Mouse (Mus musculus) urinary bladder, postnatal 36 days (tissue): ENCODE results near the gene Ankle1.
"Not testable (repeated sequence)": the region's sequence is repeated elsewhere in the genome, so short reads cannot be mapped to it uniquely, and the experiment has no call there.

ENCODE experiments used
- DNase-seq, 2 experiments: peaks; one replicate each; pipeline ENCODE4 v3.0.0; 2022; ENCODE audit warnings: low spot score in 2 of 2, mixed read lengths in 1 of 2

The Ankle1 gene

GRCm38 (mm10) chr8:71407441-71407840 is 1.6 kb downstream of the Ankle1 start:
- DNase-seq, result no peak

- DNase-seq, result no peak
Measured at GRCm38 (mm10) chr8:71408231-71408630, 2.4 kb downstream of the Ankle1 start.

- no peak for DNase-seq
Measured at GRCm38 (mm10) chr8:71411535-71412273, 5.9 kb downstream of the Ankle1 start.

GRCm38 (mm10) chr8:71422121-71422520 is 16.3 kb downstream of the Ankle1 start:
- no peak for DNase-seq

DNA sequence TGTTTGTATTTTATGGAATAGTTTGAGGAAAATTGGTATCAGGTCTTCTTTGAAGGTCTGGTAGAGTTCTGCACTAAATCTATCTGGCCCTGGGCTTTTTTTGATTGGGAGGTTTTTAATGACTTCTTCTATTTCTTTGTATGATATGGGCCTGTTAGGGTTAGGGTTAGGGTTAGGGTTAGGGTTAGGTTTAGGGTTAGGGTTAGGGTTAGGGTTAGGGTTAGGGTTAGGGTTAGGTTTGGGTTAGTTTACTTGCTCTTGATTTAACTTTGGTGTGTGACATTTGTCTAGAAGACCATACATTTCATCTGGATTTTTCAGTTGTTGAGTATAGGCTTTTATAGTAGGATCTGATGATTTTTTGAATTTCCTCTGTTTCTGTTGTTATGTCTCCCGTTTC is 27.1 kb downstream of the Ankle1 start:
- not testable (repeated sequence) for DNase-seq

- DNase-seq, result no peak
Measured at GRCm38 (mm10) chr8:71437041-71437440, 31.2 kb downstream of the Ankle1 start.

DNA sequence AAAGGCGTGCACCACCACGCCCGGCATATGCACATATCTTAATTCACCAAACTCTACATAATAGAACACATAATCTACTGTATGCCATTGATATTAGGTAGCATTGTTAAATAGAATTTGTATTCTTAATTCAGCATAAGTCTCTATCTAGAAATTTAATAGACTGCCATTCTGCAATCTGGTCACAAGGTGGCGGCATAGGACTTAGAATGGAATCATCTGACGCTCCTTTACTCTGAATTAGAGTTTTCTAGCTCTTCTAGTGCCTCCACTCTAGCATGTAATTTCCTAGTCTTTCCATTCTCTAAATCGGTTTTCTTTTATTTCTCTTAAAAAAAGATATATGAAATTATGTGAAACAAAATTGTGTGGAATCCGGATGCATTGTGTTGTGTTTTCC is 35.6 kb downstream of the Ankle1 start:
- peak; percentile 23 to 29 for DNase-seq

GRCm38 (mm10) chr8:71445096-71445495 is 39.3 kb downstream of the Ankle1 start:
- no peak for DNase-seq

- no peak for DNase-seq
Measured at GRCm38 (mm10) chr8:71451337-71451736, 45.5 kb downstream of the Ankle1 start.

GRCm38 (mm10) chr8:71451777-71452176 is 46.0 kb downstream of the Ankle1 start:
- DNase-seq, result no peak

DNA sequence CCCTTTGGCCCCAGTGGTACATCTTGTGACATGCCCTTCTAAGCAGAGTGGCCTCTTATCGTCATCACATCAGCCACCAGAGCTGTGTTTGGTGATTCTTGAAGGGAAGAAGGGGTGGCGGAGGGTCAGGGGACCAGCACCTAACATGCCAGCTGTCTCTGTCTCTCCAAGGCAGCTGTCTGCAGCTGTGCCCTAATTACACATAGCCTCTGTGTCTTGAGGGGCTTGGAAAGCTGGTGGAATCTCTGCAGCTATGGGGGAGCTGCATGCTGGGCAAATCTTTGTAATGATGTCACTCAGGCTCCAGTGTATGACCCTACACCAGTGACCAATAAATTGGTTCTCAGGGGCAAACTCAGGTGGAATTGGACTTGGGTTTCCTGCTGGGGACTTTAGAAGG is 46.9 kb downstream of the Ankle1 start:
- DNase-seq, result no peak

DNA sequence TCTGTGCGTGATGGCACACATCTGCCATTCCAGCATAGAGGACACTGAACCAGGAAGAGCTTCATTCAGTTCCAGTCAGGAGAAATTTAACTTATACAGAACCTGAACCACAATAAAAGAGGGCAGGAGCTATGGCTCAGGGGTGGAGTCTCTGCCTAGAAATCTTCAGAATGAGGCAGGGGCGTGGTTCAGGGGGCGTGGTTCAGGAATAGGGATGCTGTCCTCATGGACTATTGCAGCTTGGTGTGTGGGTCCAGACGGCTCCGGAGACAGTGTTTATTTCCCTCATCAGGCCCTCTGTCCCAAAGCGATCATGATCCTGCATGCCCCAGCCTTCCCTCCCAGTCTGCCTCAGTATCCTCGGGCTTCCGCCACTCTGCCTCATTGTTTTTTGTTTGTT is 48.9 kb downstream of the Ankle1 start:
- DNase-seq, result no peak

GRCm38 (mm10) chr8:71456906-71457305 is 51.1 kb downstream of the Ankle1 start:
- no peak for DNase-seq

DNA sequence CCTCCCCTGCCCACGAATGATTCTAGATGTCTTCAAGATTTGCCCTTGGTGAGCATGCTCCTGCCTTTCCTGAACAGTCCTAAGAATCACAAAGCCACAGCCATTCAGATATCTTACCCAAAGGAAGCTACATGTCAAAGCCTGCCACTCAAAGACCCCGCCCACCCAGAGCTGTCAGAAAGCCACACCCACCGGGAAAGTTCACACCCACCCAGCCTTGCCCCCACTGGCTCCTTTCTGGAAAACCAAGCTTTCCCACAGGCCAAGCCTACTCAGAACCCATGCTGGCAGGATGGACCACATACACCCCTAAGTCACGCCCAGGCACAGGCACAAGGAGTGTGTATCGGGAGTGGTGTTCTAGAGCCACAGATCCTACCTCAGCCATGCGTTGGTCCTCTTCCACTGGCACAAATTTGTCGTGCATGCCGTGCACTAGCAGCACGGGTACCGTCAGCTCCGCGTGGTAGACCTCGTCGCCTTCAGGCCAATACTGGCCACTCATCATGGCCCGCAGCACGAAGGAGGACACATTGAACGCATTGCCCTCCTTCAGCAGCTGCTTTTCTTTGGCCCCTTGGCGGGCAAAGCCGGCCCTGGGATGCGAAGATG is 52.0 kb downstream of the Ankle1 start:
- no peak for DNase-seq
